Mouse (Mus musculus) C2C12 (cell line): ENCODE data around the gene Acvr1. TPM values are rescaled to one million over a fixed set of nuclear protein-coding genes. Genes with fewer than 3 reads are reported as not detected.

Experiments
- H3K27me3 ChIP-seq: one replicate; pipeline ENCODE4 v1.6.1; 2011; ENCODE audit not compliant: control insufficient read depth, insufficient read depth, insufficient read length
- H3K36me3 ChIP-seq: one replicate; pipeline ENCODE4 v1.6.1; 2011; ENCODE audit not compliant: control insufficient read depth, insufficient read depth
- H3K4me3 ChIP-seq: one replicate; pipeline ENCODE4 v1.5.1; 2011; ENCODE audit warnings: mild to moderate bottlenecking, control low read depth; ENCODE audit not compliant: poor library complexity, insufficient read depth, severe bottlenecking
- H3K79me2 ChIP-seq: one replicate; pipeline ENCODE4 v1.6.1; 2011; ENCODE audit not compliant: control insufficient read depth, insufficient read depth
- H3K79me3 ChIP-seq: one replicate; pipeline ENCODE4 v1.6.1; 2011; ENCODE audit warnings: low read depth, control low read depth
- H3ac ChIP-seq: one replicate; pipeline ENCODE3; 2011; ENCODE audit warnings: low read depth; ENCODE audit not compliant: control insufficient read depth, insufficient read length
- CEBPB ChIP-seq: IDR thresholded peaks from one replicate; pipeline ENCODE4 v1.6.1; 2011; ENCODE audit warnings: low read depth, mild to moderate bottlenecking, control low read depth, moderate library complexity
- CTCF ChIP-seq: IDR thresholded peaks from one replicate; pipeline ENCODE4 v1.5.1; 2011; ENCODE audit not compliant: control insufficient read depth, insufficient read depth, insufficient read length
- FOSL1 ChIP-seq: IDR thresholded peaks from one replicate; pipeline ENCODE4 v1.8.0; 2011; ENCODE audit warnings: mild to moderate bottlenecking, low read length; ENCODE audit not compliant: poor library complexity, insufficient read depth, severe bottlenecking
- MAX ChIP-seq: IDR thresholded peaks from one replicate; pipeline ENCODE4 v1.6.1; 2011; ENCODE audit warnings: mild to moderate bottlenecking, control low read depth
- MYOD1 ChIP-seq: IDR thresholded peaks from one replicate; pipeline ENCODE4 v1.6.1; 2011; ENCODE audit warnings: low read depth; ENCODE audit not compliant: control insufficient read depth, insufficient read length
- MYOG ChIP-seq: IDR thresholded peaks from one replicate; pipeline ENCODE4 v1.6.1; 2011; ENCODE audit not compliant: control insufficient read depth, insufficient read length; ENCODE audit errors: extremely low read depth
- USF1 ChIP-seq: IDR thresholded peaks from one replicate; pipeline ENCODE4 v1.6.1; 2011; ENCODE audit warnings: low read depth, mild to moderate bottlenecking, control low read depth, moderate library complexity
- polyA plus RNA-seq: library from polyadenylated mRNA; unstranded; fragments of >200 nt; fragmentation: generic; extraction: Trizol; gene quantifications from one replicate; pipeline ENCODE4 v1.2.1, GENCODE M21; 2012; ENCODE audit warnings: missing spikeins

The Acvr1 gene
- polyA plus RNA-seq, 1 experiment, result 37.2 TPM

- H3K4me3 ChIP-seq, result no peak overlapping the region
- H3K79me2 ChIP-seq, result peaks cover 100% of the 10 kb centered on the region
- H3K36me3 ChIP-seq, result peaks cover 7% of the 10 kb centered on the region
- H3K79me3 ChIP-seq, result peaks cover 92% of the 10 kb centered on the region
- H3ac ChIP-seq, result no peak overlapping the region
- no peaks in the 10 kb centered on the region for H3K27me3 ChIP-seq
- TF ChIP-seq CTCF, result no peak
- TF ChIP-seq FOSL1, result no peak
- TF ChIP-seq USF1, result no peak
- TF ChIP-seq MYOD1, result no peak
- TF ChIP-seq CEBPB, result no peak
- no peak for TF ChIP-seq MAX
- TF ChIP-seq MYOG, result no peak
These were observed 42.6 kb downstream of the Acvr1 start for GRCm38 (mm10) chr2:58524356-58524755.

- Histone ChIP-seq H3ac (no peak overlapping the region), H3K27me3 (no peaks in the 10 kb centered on the region), H3K4me3 (no peak overlapping the region), H3K79me2 (peaks cover 100% of the 10 kb centered on the region), H3K36me3 (peaks cover 7% of the 10 kb centered on the region), H3K79me3 (peaks cover 87% of the 10 kb centered on the region)
- TF ChIP-seq MAX, result no peak
- no peak for TF ChIP-seq USF1
- no peak for TF ChIP-seq CTCF
- no peak for TF ChIP-seq MYOD1
- no peak for TF ChIP-seq CEBPB
- no peak for TF ChIP-seq FOSL1
- no peak for TF ChIP-seq MYOG
These were observed 43.1 kb downstream of the Acvr1 start for GRCm38 (mm10) chr2:58523894-58524293.

- no peak for TF ChIP-seq CEBPB
- TF ChIP-seq CTCF, result no peak
- TF ChIP-seq USF1, result no peak
- TF ChIP-seq MYOD1, result no peak
- TF ChIP-seq MAX, result no peak
- TF ChIP-seq MYOG, result no peak
- no peak for TF ChIP-seq FOSL1
- peaks cover 80% of the 10 kb centered on the region for H3K79me3 ChIP-seq
These were observed 43.9 kb downstream of the Acvr1 start for GRCm38 (mm10) chr2:58523097-58523496.

GRCm38 (mm10) chr2:58521621-58522020 is 45.3 kb downstream of the Acvr1 start:
- peaks cover 80% of the 10 kb centered on the region for H3K79me3 ChIP-seq
- H3K27me3 ChIP-seq, result no peaks in the 10 kb centered on the region
- H3K79me2 ChIP-seq, result peaks cover 100% of the 10 kb centered on the region
- H3K36me3 ChIP-seq, result peaks cover under 1% of the 10 kb centered on the region
- H3ac ChIP-seq, result no peak overlapping the region
- TF ChIP-seq USF1, result no peak
- no peak for TF ChIP-seq CTCF
- no peak for TF ChIP-seq MAX
- TF ChIP-seq CEBPB, result no peak
- TF ChIP-seq MYOG, result no peak
- TF ChIP-seq MYOD1, result no peak
- no peak for TF ChIP-seq FOSL1
- no peak overlapping the region for H3K4me3 ChIP-seq

More at GRCm38 (mm10) chr2:58523097-58523496, 43.9 kb downstream of the Acvr1 start:
- no peaks in the 10 kb centered on the region for H3K27me3 ChIP-seq
- peaks cover 100% of the 10 kb centered on the region for H3K79me2 ChIP-seq
- H3K36me3 ChIP-seq, result peaks cover 7% of the 10 kb centered on the region
- H3ac ChIP-seq, result no peak overlapping the region
- H3K4me3 ChIP-seq, result no peak overlapping the region

GRCm38 (mm10) chr2:58520727-58521126 is 46.2 kb downstream of the Acvr1 start:
- TF ChIP-seq FOSL1 (no peak), MYOD1 (no peak), USF1 (no peak), MAX (no peak), MYOG (no peak), CTCF (no peak), CEBPB (no peak)
- H3ac ChIP-seq, result no peak overlapping the region
- H3K4me3 ChIP-seq, result no peak overlapping the region
- H3K36me3 ChIP-seq, result no peaks in the 10 kb centered on the region
- H3K79me3 ChIP-seq, result peaks cover 79% of the 10 kb centered on the region
- H3K79me2 ChIP-seq, result peaks cover 100% of the 10 kb centered on the region
- H3K27me3 ChIP-seq, result no peaks in the 10 kb centered on the region

GRCm38 (mm10) chr2:58518517-58518916 is 48.4 kb downstream of the Acvr1 start:
- Histone ChIP-seq H3K36me3 (peaks cover 13% of the 10 kb centered on the region), H3K79me2 (peaks cover 100% of the 10 kb centered on the region), H3ac (no peak overlapping the region), H3K4me3 (no peak overlapping the region), H3K27me3 (no peaks in the 10 kb centered on the region), H3K79me3 (peaks cover 75% of the 10 kb centered on the region)
- no peak for TF ChIP-seq MYOD1
- no peak for TF ChIP-seq MAX
- no peak for TF ChIP-seq USF1
- no peak for TF ChIP-seq FOSL1
- TF ChIP-seq MYOG, result no peak
- no peak for TF ChIP-seq CTCF
- no peak for TF ChIP-seq CEBPB
